Mouse (Mus musculus): ENCODE data around the gene Mrps35.

The Mrps35 gene

DNA sequence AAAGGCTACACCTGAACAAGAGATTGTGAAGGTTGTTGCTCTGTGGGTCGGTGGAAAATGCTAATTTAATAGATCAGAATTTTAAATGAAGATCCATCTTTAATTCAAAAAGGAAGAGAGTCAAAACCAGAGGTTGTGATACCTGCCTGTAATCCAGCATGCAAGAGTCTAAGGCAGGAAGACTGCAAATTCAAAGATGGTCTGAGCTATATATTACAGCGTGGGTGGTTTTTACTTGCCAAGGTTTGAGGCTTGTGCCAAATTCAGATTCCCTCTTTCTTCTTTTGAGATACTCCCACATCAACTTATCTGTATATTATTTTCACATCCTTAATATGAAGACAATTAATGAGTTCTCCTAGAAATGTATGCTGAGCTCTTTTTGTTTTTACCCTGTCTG, 14.2 kb upstream of the Mrps35 start:
- DNase-seq (ENCODE audit: inconsistent age in 2 of 2, low spot score in 1 of 2) = no peak

DNA sequence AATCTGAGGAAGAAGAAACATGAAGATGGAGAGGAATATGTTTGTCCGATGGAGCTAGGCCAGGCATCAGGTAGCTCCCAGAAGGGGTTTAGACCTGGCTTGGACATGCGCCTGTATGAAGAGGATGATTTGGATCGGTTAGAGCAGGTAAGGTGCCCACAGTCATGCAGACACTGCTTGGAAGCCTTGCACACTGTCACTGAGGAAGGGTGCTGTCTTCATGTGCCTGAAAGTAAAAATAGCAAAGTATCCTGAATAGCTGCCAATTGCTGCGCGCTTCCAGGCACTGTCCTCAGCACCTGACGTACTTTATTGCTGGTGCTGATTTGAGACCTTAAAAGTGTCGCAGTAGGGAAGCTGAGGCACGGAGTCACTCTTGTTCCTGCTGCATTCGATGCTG, 13.0 kb upstream of the Mrps35 start:
- DNase-seq (ENCODE audit: inconsistent age in 2 of 2, low spot score in 1 of 2) = no peak

DNA sequence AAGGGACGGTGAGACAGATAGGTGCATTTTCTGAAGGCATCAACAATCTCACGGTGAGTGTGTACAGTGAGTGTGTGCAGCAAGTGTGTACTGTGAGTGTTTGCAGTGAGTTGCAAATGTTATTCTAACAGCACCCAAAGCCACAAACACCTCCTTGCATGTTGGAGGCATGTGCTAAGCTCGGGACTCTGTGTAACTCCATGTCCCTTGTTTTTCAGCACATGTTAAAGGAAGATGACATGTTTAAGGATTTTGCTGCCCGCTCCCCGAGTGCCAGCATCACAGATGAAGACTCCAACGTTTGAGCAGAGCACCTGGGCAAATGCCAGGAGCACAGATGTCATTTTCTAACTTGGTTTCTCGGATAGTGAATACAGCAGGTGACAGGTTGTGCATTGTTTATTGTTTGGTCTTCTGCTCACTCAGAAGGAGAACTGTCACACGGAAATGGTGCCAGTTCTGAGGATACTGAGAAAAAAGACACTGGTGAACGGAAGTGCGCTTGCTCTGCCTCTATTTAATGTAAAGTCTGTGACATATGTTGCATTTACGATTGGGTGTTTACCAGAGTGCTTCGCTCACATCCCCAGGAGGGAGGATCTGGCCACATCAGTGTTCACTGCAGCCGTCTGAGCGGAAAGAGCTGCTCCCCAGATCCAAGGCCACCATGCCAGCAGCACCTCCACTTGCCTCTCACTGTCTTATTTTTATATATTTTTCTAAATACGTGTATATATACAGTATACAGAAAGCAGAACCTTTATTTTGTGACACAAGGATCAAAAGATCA, 12.3 kb upstream of the Mrps35 start:
- DNase-seq (ENCODE audit: inconsistent age in 2 of 2, low spot score in 1 of 2) = no peak

DNA sequence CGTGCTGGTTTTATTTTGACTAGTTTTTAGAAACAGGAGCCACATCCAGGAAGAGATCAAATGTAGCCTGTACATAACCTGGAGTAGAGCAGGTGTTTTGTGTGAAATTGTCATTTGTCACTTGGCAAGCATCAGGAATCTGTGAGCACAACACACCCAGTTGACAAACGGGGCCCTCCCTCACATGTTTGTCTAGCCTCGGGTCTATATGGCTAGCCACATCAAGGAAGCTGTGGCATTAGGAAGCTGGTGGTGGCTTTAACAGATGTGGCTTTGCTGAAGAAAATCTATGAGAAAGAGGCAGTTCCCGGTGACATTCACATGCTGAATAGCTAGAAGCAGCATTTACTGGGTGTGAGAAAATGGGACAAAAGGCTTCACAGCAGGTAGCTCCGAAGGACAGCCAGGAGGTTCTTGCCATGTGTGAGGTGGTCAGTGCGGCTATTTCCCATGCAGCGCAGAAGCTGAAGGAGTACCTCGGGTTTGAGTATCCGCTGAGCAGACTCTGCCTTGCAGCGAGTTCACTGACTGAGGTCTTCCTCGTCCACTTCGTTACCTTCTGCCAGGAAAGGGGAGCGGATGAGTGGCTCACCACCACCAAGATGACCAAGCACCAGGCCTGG, 10.2 kb upstream of the Mrps35 start, which contains the start of gene Rep15:
Rep15 (plus strand) TSS at position 282 of the 623 bp plus-strand sequence.
- no peak for DNase-seq (ENCODE audit: inconsistent age in 2 of 2, low spot score in 1 of 2)

DNA sequence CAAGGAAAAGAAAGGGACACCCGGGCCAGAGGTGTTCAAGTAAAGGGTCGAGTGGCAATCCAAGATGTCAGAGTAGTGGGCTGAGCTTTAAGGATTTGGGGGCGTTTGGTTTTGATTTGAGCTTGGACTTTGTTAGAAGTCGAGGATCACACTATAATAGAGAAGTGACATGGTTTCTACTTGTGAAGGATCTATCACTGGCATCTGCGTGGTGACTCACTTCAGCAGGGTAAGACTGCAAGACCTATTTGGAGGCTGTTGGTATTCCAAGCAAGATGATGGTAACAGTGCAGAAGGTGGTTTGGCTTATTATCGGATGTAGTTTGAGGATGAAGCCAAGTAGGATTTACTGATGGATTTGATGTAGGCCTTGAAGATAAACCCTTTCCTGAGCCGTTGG, 1.1 kb downstream of the Mrps35 start:
- peak in 1 of 2 experiments; percentile 49 for DNase-seq (ENCODE audit: inconsistent age in 2 of 2, low spot score in 1 of 2)

DNA sequence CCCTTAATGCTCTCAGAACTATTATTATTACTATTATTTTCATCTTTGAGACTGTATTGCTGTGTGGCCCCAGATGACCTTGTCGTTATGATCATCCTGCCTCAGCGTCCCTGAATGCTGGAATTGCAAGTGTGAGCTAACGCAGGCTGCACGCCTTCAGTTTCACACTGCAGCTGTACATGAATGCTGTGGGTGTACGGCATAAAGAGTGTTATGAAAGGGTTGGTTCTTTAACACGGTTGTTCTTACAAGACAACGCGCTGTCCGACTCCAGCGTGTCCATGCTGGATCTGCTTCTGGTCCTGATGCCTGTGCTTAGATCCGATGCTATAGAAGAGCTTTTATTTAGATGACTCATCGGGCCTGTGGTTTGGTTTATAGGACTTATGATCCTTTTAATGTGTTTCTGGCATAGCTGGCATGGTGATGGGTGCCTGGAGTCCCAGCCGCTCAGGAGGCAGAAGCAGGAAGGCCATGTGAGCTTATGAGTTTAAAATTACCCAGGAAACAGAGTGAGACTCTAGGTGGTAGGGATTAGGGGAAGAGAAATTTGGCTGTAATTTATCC, 6.8 kb downstream of the Mrps35 start:
- no peak for DNase-seq (ENCODE audit: inconsistent age in 2 of 2, low spot score in 1 of 2)

DNA sequence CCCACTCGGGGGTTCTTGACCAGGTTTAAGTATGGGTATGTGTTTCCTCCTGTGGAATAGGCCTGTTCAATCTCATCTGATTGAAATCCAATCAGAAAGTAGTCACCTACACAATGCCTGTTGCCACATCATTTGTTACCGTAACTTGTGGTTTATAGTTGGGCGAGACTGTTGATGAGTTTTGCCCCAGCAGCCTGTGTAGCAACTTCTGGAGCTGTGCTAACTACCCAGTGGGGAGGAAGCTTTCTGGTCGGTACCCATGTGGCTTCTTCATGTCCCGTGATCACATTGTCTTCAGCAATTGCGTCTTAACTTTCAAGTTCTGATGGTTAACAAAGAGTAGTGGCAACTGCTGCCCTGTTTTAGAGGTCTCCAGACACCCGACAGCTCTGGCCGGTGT, 9.1 kb downstream of the Mrps35 start:
- DNase-seq (ENCODE audit: inconsistent age in 2 of 2, low spot score in 1 of 2) = no peak

DNA sequence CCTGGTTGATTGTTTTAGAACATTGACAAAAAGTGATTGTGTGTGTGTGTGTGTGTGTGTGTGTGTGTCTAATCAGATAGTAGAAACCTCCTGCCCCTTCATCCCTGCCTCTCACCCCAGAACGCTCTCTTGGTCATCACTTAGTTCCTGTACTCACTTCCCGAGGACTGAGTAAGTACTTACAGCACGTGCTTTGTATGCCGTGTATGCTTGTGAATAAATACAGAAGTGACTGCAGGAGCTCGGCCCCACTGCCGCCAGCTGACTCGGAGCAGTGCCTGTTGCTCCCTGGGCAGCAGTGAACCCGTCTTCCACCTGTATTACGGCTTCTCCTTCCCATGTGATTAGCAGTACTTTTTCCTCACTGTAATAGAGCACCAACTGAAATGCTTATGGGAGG, 9.9 kb downstream of the Mrps35 start:
- DNase-seq (ENCODE audit: inconsistent age in 2 of 2, low spot score in 1 of 2) = no peak

DNA sequence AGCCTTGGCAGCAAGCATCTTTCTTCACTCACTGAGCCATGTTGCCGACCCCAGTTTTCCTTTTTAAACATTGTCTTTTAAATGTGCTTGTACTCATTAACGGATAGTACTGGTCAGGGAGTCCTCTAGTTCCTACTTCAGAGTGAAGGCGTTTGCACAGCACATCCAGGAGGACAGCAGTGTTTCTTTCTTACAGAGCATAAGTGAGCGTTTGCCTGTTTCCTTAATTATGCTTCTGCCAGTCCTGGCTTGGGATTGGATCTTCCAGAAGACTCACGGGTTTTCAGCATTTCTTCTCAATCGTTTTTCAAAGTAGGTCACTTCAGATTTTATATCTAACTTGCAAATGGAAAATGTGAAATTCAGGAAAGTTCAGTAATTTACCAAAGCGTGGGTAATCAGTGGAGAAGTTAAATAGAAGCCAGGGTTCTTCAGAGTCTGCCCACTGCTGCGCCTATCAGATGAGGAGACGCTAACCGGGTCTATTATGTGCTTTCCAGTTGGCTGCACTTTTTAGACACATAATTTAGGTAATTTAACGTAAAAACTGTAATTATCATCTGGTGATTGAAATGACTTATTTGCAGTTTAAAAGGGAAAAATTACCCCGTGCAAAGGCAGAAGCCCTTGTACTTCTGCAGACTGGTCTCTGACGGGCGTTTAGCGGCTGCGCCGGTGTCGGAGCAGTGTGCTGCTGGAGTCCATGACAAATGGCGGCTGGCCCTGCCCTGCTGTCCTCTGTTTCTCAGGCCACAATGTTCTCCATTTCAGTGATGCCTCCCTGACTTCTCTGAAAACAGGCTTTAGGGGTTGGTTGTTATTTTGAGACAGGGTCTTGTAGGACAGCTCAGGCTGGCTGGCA, 11.5 kb downstream of the Mrps35 start:
- no peak for DNase-seq (ENCODE audit: inconsistent age in 2 of 2, low spot score in 1 of 2)

DNA sequence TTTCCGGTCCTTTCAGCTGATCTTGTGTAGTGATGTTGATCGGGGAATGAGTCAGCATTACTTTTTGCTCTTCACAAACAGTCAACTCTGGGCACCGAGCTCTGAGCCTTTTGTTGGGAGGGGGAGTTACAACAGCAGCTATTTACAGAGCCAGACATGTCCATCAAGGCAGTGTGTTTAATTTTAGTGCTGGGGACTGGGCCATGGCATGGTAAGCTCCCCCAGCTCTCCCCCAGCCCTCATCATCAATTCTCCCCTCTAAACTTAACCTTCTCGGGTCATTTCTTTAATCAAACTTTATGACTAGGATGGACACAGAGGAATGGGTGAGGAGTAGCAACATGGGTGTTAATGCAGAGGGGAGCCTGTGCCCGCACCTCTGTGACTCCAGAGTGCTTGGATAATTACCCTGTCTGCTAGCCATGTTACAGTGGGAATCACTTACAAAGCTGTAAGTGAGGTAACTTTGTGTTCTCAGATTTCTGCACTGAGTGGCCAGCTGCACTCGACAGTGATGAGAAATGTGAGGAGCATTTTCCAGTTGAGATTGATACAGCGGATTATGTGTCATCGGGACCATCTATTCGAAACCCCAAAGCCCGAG, 12.9 kb downstream of the Mrps35 start:
- no peak for DNase-seq (ENCODE audit: inconsistent age in 2 of 2, low spot score in 1 of 2)

DNA sequence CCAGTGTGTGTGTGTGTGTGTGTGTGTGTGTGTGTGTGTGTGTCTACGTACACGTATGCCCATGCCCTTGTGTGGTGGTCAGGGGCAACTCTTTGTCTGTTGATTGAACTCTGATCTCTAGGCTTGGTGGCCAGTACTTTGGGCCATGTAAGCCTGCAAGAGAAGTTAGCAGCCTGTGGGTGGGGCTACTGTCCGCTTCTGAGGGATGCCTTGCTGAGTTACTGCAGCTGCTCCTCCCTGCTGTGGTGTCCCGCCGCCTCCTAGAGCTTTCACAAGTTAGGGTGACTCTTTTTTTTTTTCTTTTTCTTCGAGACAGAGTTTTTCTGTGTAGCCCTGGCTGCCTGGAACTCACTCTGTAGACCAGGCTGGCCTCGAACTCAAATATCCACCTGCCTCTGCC, 16.8 kb downstream of the Mrps35 start:
- no peak for DNase-seq (ENCODE audit: inconsistent age in 2 of 2, low spot score in 1 of 2)

DNA sequence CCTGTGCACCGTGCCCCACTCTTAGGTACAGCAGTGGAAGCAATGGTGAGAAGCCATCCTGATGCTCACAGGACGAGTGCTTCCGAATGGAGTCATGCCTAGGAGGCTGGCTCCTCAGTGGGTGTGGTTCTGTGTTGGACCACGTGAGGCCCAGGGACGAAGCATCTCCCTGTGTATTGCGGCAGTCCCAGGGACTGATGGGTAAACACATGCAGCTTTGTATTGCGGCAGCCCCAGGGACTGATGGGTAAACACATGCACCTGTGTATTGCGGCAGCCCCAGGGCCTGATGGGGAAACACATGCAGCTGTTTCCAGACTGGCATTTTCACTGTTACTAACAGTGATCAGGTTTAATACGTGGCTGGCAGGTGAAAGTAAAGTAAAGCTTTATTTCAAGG, 19.1 kb downstream of the Mrps35 start:
- DNase-seq (ENCODE audit: inconsistent age in 2 of 2, low spot score in 1 of 2) = no peak

DNA sequence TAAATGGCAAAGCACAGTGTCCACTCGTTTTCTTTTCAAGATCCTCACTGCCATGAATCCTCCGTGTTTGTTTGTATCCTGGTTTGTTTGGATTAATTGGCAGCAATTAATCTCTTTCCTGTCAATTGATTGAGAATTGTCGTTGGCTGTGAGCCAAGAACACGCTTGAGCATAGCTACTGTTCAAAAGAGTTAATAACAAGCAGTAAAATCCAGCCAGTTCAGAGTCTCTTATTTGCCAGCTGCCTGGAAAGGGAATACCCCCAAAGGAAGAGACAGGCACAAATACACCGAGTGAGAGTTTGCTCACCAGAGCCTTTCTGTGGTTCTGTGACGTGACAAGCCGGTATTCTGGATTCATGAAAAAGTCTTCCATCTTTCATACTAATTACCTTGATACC, 19.5 kb downstream of the Mrps35 start:
- no peak for DNase-seq (ENCODE audit: inconsistent age in 2 of 2, low spot score in 1 of 2)

DNA sequence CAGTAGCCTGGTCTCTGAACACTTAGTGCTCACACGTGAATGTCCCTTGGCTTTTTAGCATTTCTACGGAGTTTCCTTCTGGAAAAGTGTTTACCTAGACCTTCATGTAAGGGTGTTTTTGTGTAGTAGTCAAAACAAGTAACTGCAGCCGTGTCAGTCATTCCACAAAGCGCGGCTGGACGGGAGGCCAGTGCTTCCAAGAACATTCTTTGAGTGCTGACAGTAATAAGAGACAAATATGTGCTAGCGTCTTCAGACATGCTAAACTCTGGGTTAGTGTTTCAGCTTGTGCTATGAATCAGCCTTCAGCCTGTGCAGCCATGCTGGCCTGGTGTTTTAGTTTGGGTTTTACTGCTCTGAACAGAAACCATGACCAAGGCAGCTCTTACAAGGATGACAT, 20.1 kb downstream of the Mrps35 start:
- DNase-seq (ENCODE audit: inconsistent age in 2 of 2, low spot score in 1 of 2) = no peak

DNA sequence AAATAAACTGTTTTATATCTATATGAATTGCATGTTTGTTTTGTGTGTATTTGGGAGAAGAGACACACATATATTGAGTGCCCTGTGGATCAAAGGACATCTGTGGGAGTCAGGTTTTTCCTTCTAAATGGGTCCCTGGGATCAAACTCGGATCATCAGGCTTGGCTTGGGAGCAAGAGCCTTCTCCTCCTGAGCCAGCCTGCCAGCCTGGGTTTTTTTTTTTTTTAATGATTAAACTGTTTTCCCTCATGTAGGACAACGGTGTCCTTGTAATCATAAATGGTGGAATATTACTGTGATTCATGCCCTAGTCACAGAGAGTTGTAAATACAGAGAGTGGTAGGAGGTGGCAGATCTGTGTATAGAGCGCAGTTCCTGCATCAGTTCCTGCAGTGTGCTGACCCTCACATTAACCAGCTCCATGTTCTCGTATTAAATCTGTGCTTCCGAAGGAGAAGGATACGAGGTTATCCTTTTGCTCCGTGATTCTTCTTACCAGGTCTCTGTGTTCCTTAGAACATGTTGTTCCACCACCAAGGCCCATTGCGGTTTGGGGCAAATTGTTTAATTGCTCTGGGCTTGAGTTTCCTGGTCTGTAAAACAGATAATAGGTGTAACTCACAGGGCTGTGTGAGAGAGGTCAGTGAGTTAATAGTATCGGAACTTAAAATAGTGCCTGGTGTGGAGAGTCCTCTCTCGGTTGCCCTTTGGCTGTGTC, 21.8 kb downstream of the Mrps35 start:
- peak; percentile 68 to 76 for DNase-seq (ENCODE audit: inconsistent age in 2 of 2, low spot score in 1 of 2)

DNA sequence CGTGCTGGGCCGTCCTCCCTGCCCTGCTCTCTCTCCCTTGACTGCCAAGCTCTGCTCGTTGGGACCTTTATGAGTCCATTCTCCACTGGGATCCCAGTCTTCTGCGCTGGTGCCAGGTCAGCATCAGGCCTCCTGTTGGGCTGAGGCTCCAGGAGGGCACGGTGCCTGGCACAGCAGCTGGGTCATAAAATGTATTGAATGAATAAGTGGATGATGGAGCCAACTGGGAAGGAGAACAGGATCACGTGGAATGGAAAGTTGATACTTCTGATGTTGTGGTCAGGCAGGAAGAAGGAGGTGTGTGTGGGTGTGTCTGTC, 22.3 kb downstream of the Mrps35 start:
- DNase-seq (ENCODE audit: inconsistent age in 2 of 2, low spot score in 1 of 2) = peak in 1 of 2 experiments; percentile 61

DNA sequence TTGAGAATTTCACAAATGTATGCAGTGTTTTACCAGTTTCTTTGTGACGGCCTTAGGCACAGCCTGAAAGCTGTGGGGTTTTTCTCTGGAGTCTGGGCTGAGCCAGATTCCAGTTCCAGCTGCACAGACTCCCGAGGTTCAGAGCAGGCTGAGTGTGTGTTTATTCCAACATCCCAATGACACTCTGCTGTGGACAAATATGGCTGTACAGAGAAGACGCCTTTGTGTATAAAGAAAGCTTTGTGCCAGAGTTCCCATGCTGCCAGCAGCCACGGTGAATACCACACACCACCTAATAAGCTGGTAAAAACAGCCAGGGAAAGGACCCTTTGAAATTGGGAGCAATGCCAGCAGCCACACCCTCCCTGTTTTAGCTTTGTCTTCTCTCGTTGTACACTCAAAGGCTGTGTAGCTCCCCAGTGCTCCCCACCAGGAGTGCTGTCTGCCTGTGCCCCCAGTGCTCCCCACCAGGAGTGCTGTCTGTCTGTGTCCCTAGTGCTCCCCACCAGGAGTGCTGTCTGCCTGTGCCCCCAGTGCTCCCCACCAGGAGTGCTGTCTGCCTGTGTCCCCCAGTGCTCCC, 33.3 kb downstream of the Mrps35 start:
- no peak for DNase-seq (ENCODE audit: inconsistent age in 2 of 2, low spot score in 1 of 2)

DNA sequence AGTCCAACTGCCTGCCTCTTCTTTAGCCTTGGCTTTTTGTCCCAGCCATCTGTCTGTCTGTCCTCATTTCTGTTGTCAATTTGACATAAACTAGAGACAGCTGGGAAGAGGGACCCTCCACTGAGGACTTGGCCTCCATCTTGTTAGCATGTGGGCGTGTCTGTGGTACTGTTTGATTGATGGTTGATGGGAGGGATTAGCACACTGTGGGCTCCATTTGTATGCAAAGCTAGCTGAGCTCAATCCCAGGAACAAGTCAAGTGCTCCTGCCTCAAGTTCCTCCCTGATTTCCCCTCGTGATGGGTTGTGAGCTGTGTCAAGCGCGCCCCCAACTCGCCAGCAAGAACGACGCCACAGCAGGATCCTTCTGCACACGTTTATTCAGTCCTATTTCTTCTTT, 34.3 kb downstream of the Mrps35 start:
- DNase-seq (ENCODE audit: inconsistent age in 2 of 2, low spot score in 1 of 2) = no peak

DNA sequence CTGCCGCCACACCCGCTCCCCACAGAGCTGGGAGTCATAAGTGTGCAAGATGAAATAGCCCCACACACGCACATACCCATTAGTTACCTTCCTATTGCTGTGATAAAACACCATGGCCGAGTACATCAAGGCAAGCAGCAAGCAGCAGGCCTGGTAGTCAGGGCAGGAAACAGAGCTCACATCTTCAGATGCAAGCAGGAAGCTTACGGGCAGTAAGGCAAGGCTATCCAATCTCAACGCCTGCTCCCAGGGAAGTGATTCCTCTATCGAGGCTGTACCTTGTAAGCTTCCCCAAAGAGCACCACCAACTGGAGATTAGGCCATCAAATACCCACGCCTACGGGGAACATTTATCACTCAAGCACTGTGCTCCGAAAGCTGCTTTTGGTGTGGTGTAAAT, 37.4 kb downstream of the Mrps35 start:
- DNase-seq (ENCODE audit: inconsistent age in 2 of 2, low spot score in 1 of 2) = no peak

DNA sequence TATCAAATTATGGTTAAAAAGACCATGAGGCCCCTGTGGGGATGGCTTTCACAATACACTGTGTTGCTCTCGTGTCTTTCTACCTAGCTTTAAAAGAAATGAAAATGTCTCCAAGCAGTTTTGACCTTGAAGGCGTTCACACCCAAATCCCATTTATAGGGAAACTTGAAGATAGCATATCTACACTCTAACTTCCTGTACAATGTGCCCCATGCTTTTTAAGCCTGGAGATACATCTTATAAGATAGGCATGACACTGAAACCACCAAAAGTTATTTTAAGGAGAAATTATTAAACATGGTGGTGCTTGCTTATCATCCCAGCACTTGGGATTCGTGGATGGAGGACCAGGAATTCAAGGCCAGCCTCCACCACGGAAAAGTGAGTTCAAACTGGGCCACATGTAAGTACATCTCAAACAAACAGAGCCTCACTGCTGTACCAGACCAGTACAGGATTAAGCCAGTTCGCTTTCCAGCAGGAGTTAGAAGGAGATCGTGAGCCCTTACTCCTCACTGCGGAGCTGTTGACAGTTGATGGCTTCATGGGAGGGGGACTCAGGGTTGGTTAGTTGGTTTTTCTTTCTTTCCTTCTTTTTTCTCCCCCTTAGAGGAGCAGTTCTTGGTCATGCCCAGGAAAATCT, 43.0 kb downstream of the Mrps35 start:
- no peak for DNase-seq (ENCODE audit: inconsistent age in 2 of 2, low spot score in 1 of 2)

Data from adrenal gland, adult (tissue).